Mouse (Mus musculus): ENCODE measurements around the gene Wdr31. TPM values are rescaled to one million over a fixed set of nuclear protein-coding genes. Genes with fewer than 3 reads are reported as not detected.
A peak's percentile ranks its signal among the peaks of the same experiment; 100 is the strongest.
"Not testable (repeated sequence)": the region's sequence is repeated elsewhere in the genome, so short reads cannot be mapped to it uniquely, and the experiment has no call there.

The Wdr31 gene
- polyA plus RNA-seq, 1 experiment from 2014 or later: 16.3 TPM

DNA sequence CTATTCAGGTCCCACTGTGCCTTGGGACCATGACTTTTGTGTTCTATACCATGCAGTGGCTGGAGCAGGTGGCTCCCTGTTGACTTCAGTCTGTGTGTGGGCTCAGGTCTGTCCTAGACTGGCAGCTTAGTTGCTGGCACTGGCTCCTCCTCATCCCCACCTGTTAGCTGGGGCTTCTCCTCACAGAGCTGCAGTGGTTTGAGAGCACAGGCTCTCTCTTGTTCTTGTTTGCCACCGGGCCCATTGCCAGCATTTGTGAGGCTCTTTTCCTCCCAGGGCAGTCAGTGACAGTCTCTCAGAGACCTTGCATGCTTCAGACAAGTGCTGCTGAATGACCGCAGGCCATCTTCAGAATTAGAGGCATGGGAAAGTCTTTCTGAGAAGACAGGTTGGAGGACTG lies 22.0 kb upstream of the Wdr31 start:
- Histone ChIP-seq H3K4me2 (no peak overlapping the region), H3K4me3 (no peak overlapping the region), H3K4me1 (no peaks in the 10 kb centered on the region), H3K36me3 (replicated peaks) (0 out of 2 replicates have a peak, but pooled peaks cover 2% of the 10 kb centered on the region), H3K9ac (no peak overlapping the region), H3K27ac (no peak overlapping the region), H3K27me3 (replicated peaks) (no peaks in the 10 kb centered on the region), H3K9me3 (no peaks in the 10 kb centered on the region)
- ATAC-seq (replicated peaks): no peak
- WGBS: 68% methylated on average over 2 of the region's 2 CpGs

GRCm38 (mm10) chr4:62487914-62488313 lies 17.2 kb upstream of the Wdr31 start:
- no peak overlapping the region for H3K9ac ChIP-seq
- H3K4me2 ChIP-seq: no peak overlapping the region
- ATAC-seq (replicated peaks): no peak
- no peaks in the 10 kb centered on the region for H3K27me3 ChIP-seq (replicated peaks)
- H3K4me3 ChIP-seq: no peak overlapping the region
- no peaks in the 10 kb centered on the region for H3K4me1 ChIP-seq
- no peaks in the 10 kb centered on the region for H3K36me3 ChIP-seq (replicated peaks)
- H3K9me3 ChIP-seq: no peaks in the 10 kb centered on the region
- 88% methylated on average over 2 of the region's 2 CpGs for WGBS
- no peak overlapping the region for H3K27ac ChIP-seq

- WGBS: 96% methylated on average over 5 of the region's 5 CpGs
- Histone ChIP-seq H3K36me3 (replicated peaks) (no peaks in the 10 kb centered on the region), H3K27ac (no peak overlapping the region), H3K27me3 (replicated peaks) (no peaks in the 10 kb centered on the region), H3K9ac (no peak overlapping the region), H3K4me1 (no peaks in the 10 kb centered on the region), H3K9me3 (no peaks in the 10 kb centered on the region), H3K4me3 (no peak overlapping the region), H3K4me2 (no peak overlapping the region)
- ATAC-seq (replicated peaks): no peak
Measured at GRCm38 (mm10) chr4:62487172-62487571, 16.5 kb upstream of the Wdr31 start.

DNA sequence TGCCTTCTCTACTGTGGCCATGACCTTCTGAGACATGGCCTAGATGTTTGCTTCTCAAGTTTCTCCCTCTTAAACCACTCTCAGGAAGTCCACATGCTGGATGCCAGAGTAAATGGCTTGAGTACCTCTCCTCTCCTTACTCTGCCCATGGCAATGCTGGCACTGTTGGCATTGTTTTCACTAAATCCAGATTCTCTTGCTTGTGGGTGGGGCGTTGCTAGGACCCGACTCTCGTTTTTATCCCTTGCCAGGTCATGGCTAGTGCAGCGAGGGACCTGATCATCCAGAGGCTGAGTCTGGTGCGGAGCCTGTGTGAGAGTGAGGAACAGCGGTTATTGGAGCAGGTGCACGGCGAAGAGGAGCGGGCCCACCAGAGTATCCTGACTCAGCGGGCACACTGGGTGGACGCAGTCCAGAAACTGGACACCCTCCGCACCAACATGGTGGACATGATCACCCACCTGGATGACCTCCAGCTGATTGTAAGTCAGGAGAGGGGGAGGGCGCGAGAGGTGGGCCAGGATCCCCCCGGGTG lies 15.5 kb upstream of the Wdr31 start:
- ATAC-seq (replicated peaks): no peak
- no peaks in the 10 kb centered on the region for H3K36me3 ChIP-seq (replicated peaks)
- WGBS: 89% methylated on average over 15 of the region's 15 CpGs
- no peak overlapping the region for H3K4me2 ChIP-seq
- H3K4me1 ChIP-seq: no peaks in the 10 kb centered on the region
- no peaks in the 10 kb centered on the region for H3K27me3 ChIP-seq (replicated peaks)
- no peaks in the 10 kb centered on the region for H3K9me3 ChIP-seq
- H3K9ac ChIP-seq: no peak overlapping the region
- H3K4me3 ChIP-seq: no peak overlapping the region
- H3K27ac ChIP-seq: no peak overlapping the region

DNA sequence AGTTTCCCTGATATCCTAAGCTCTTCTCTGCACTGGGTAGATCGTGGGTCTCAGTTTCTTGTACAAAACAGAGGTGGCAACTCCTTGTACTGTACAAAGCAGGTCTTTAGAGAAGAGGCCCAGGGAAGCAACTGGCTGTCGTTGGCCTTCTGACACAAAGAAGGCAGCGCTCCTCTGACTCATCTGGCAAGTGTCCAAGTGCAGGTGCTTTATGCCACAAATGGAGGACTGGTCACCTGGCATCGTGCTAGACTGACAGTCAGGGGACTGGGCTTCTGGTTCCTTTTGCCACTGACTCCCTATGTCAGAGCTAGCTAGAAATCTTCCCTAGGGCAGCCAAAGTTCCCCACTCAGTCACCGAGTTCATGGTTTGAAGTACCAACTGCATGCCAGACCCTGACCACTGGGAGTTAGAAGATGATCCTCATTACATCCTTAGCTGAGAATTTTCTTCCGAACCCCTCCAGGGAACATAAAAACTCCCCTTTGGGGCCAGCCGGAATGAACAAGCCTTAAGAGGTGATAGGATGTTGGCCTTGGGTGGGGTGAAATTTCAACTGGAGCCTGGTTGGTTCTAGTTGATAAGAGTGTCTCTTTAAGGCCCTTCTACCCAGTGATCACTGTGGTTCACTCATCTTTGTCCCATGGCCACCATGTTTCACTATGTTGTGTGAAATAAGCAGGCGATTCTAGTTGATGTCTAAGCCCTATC lies 14.9 kb upstream of the Wdr31 start:
- H3K27me3 ChIP-seq (replicated peaks): no peaks in the 10 kb centered on the region
- no peak overlapping the region for H3K4me3 ChIP-seq
- no peak overlapping the region for H3K4me2 ChIP-seq
- no peaks in the 10 kb centered on the region for H3K4me1 ChIP-seq
- no peak overlapping the region for H3K9ac ChIP-seq
- ATAC-seq (replicated peaks): no peak
- 88% methylated on average over 8 of the region's 8 CpGs for WGBS
- no peak overlapping the region for H3K27ac ChIP-seq
- no peaks in the 10 kb centered on the region for H3K36me3 ChIP-seq (replicated peaks)
- no peaks in the 10 kb centered on the region for H3K9me3 ChIP-seq

DNA sequence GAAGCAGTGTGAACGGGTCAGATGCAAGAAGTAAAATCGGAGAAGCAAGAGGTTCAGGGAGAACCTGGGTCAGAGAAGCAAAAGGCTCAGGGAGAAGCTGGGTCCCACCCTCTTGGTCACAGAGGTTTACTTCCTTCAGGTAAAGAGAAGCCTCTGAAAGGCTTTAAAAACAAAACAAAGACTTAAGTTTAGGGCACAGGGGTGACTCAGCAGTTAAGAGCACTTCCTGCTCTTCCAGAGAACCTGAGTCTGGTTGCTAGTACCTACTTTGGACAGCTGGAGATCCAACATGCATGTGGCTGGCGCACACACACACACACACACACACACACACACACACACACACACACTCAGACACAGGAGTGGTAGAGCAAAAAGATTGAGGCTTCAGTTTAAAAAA lies 14.2 kb upstream of the Wdr31 start:
- H3K9ac ChIP-seq: no peak overlapping the region
- 77% methylated on average over 3 of the region's 3 CpGs for WGBS
- H3K27ac ChIP-seq: no peak overlapping the region
- no peaks in the 10 kb centered on the region for H3K36me3 ChIP-seq (replicated peaks)
- peaks cover 3% of the 10 kb centered on the region for H3K4me1 ChIP-seq
- H3K4me3 ChIP-seq: no peak overlapping the region
- H3K9me3 ChIP-seq: no peaks in the 10 kb centered on the region
- ATAC-seq (replicated peaks): no peak
- peaks cover 3% of the 10 kb centered on the region; the same call in 1 of the 2 replicates for H3K27me3 ChIP-seq (replicated peaks)
- H3K4me2 ChIP-seq: no peak overlapping the region

GRCm38 (mm10) chr4:62480709-62481605 lies 10.3 kb upstream of the Wdr31 start:
- H3K4me1 ChIP-seq: peaks cover 11% of the 10 kb centered on the region
- 50% methylated on average over 10 of the region's 10 CpGs for WGBS
- H3K36me3 ChIP-seq (replicated peaks): no peaks in the 10 kb centered on the region
- H3K4me2 ChIP-seq: no peak overlapping the region
- H3K9ac ChIP-seq: no peak overlapping the region
- H3K27me3 ChIP-seq (replicated peaks): peaks cover 23% of the 10 kb centered on the region
- peak; percentile 24; the same call in 1 of the 2 replicates for ATAC-seq (replicated peaks)
- H3K9me3 ChIP-seq: no peaks in the 10 kb centered on the region
- no peak overlapping the region for H3K27ac ChIP-seq
- no peak overlapping the region for H3K4me3 ChIP-seq

- Histone ChIP-seq H3K4me2 (peak within 1 kb of the TSS; percentile 65), H3K9ac (peak within 1 kb of the TSS; percentile 27; the same call in 1 of the 2 replicates), H3K4me1 (peaks cover 11% of the 10 kb centered on the region), H3K27me3 (replicated peaks) (peaks cover 23% of the 10 kb centered on the region), H3K36me3 (replicated peaks) (no peaks in the 10 kb centered on the region), H3K4me3 (peak within 1 kb of the TSS; percentile 39), H3K9me3 (no peaks in the 10 kb centered on the region), H3K27ac (no peak within 1 kb of the TSS)
- WGBS: 3% methylated on average over 71 of the region's 71 CpGs
- peak; percentile 84 for ATAC-seq (replicated peaks)
Measured at GRCm38 (mm10) chr4:62479937-62480708, 9.4 kb upstream of the Wdr31 start, which contains the start of gene Bspry. Gene Bspry, plus strand, starts transcription at chr4:62480053.

DNA sequence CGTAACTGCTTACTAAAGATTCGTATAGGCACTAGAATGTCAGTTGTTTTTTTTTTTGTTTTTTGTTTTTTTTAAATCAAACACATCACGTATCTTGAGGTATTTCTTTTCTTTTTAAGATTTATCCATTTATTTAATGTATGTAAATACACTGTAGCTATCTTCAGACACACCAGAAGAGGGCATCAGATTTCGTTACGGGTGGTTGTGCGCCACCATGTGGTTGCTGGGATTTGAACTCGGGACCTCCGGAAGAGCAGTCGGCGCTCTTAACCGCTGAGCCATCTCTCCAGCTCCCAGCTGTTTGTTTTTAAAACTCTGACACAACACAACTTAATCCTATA lies 8.9 kb upstream of the Wdr31 start:
- peak overlapping the region; percentile 65 for H3K4me2 ChIP-seq
- H3K9me3 ChIP-seq; H3K27ac ChIP-seq; H3K36me3 ChIP-seq (replicated peaks); ATAC-seq (replicated peaks): not testable (repeated sequence)
- peak overlapping the region; percentile 39 for H3K4me3 ChIP-seq
- H3K4me1 ChIP-seq: peaks cover 11% of the 10 kb centered on the region
- 13% methylated on average over 11 of the region's 11 CpGs for WGBS
- peaks cover 23% of the 10 kb centered on the region for H3K27me3 ChIP-seq (replicated peaks)
- peak overlapping the region; percentile 27; the same call in 1 of the 2 replicates for H3K9ac ChIP-seq

DNA sequence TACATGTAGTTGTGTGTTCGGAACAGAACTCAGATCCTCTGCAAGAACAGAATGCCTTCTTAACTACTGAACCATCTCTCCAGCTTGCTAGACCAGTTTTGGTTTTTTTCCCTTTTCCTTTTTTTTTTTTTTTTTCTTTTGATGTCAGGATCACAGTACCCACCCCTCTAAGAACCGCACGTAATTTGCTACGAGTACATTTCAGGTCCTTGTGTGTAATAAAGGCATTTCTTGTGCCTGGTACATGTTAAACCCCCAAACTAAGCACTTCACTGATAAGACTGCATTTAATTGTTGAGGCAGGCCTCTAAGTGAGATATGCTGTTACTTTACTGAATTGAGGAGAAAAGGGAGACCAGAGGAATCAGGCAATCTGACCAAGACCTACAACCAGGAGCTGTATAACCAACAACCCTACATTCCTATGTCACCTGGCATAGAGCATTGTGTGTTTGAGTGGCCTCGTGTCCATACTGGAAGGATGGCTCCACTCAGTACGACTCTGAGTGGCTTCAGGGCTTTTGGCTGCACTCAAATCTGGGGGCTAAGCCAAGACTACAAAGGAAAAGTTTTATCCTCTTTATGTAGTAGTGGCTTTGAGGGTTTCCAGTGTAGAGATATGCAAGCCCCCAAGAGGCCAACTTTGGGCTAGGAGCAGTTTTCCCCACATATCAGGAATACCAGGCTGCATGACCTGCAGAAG lies 7.0 kb upstream of the Wdr31 start:
- no peak overlapping the region for H3K9ac ChIP-seq
- H3K4me1 ChIP-seq: peaks cover 11% of the 10 kb centered on the region
- H3K4me3 ChIP-seq: no peak overlapping the region
- WGBS: 86% methylated on average over 6 of the region's 6 CpGs
- H3K9me3 ChIP-seq: no peaks in the 10 kb centered on the region
- ATAC-seq (replicated peaks): no peak
- H3K36me3 ChIP-seq (replicated peaks): no peaks in the 10 kb centered on the region
- peaks cover 23% of the 10 kb centered on the region for H3K27me3 ChIP-seq (replicated peaks)
- no peak overlapping the region for H3K27ac ChIP-seq
- H3K4me2 ChIP-seq: no peak overlapping the region

DNA sequence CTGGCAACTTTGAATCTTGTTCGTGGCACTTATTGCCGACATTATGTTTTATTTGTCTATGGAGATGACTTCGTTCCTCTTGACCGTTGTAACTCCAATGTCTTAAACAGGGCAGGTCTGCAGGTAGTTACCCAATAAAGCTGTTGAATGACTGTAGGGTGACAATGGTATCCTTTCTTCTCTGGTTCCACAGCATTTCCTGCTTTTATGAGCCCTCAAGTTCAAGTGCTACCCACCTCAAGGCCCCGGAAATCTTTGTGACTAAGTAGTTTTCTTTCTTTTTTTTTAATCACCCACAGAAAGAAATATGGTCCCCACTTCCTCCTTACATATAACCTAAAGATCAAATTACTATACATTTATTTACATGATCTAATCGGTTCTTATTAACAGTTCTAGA lies 5.1 kb upstream of the Wdr31 start:
- Histone ChIP-seq H3K36me3 (replicated peaks) (no peaks in the 10 kb centered on the region), H3K4me1 (peaks cover 11% of the 10 kb centered on the region), H3K27ac (no peak overlapping the region), H3K9me3 (no peaks in the 10 kb centered on the region), H3K4me3 (no peak overlapping the region), H3K27me3 (replicated peaks) (peaks cover 23% of the 10 kb centered on the region), H3K4me2 (no peak overlapping the region), H3K9ac (no peak overlapping the region)
- 95% methylated on average over 6 of the region's 6 CpGs for WGBS
- ATAC-seq (replicated peaks): no peak
